Mouse (Mus musculus) heart, adult 2 months (tissue): Measurements from ENCODE around the gene Wdfy3.

Source experiments
- CTCF ChIP-seq: fragments of 200-600 bp; IDR thresholded peaks from 2 replicates; pipeline ENCODE4 v1.8.1; 2022; ENCODE audit warnings: antibody characterized with exemption, mild to moderate bottlenecking, moderate library complexity
- POLR2A ChIP-seq: fragments of 200-500 bp; IDR thresholded peaks from 2 replicates; pipeline ENCODE4 v1.6.1; 2011; ENCODE audit warnings: mild to moderate bottlenecking, low read depth, low read length, control low read depth; ENCODE audit not compliant: insufficient read depth

- TF ChIP-seq CTCF (no peak), POLR2A (no peak)
Measured at GRCm38 (mm10) chr5:102033281-102033680, 36.4 kb downstream of the Wdfy3 start.
